Mouse (Mus musculus): ENCODE results near the gene Ppp1r7.
"Not testable (repeated sequence)": the region's sequence is repeated elsewhere in the genome, so short reads cannot be mapped to it uniquely, and the experiment has no call there.

The Ppp1r7 gene

DNA sequence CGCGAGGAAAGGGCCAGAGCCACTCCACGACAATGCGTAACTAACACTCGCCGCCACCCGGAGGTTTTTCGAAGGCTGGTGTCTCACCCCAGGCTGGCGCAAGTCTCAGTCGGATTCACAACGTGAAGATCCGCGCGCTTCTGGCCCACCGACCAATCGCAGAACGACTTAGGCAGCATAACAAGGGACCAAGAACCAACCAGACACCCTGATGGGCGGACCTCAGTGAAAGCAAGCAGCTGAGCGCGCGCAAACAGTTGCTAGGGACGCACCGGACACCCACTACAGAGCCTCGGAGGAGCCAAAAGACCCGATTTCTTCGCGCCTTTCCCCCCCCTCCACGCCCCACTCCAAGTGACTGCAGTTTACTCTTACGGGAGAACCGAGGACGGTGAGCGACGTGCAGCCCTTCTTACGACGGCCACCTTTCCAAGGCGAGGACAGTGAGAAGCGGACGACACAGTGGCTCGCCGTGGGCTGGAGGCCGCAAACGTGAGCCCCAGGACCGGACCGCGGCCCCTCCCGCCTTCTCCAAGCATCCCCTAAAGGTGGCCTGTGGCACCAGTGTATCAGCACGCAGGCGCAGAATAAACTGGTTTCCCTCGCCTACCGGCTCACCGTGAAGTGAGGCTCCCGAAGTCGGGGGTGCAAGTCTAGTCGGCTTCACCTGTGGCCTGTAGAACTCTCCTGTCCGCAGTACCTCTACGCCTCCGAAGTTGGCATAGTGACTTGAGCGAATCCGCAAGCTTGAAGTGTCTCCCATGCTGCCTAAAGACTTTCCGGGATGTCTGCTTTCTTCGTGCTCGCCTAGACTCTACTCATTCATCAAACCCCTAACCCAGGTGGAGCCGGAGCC, at the start of gene Ppp1r7, which contains the start of gene Pask:
Gene Ppp1r7, plus strand, starts transcription at position 207 of the 856 bp plus-strand sequence.
Gene Pask, minus strand, starts transcription at position 835 of the 856 bp plus-strand sequence.
- DNase-seq: peak; percentile 94

DNA sequence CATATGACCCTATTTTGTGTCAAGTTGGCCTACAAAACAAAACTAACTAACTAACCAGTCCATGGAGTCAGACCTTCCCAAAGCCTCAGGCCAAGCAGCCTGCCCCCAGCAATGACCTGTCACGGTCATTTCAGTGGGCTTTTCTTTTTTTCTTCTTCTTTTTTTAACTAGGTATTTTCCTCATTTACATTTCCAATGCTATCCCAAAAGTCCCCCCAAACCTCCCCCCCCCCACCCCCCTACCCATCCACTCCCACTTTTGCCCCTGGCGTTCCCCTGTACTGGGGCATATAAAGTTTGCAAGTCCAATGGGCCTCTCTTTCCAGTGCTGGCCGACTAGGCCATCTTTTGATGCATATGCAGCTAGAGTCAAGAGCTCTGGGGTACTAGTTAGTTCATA, 48.2 kb upstream of the Ppp1r7 start:
- DNase-seq: not testable (repeated sequence)

DNA sequence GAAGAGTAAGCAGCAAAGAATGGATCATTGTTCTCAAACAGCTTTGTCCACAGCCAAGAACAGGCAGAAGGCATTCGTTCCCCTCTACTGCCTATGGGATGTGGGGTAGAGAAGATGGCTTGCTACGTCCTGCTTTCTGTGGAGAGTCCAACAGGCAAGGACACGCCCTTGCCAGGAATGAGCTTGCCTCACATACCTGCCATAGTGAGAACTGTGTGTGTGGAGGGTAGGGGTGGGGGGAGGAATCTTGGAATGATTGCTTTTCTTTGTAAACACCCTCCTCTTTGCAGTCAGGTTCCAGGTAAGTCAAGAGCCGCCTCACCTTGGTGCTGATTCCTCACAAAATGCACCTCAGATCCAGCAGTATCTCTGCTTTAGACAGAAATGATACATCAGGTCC, 42.9 kb upstream of the Ppp1r7 start:
- peak; percentile 5 for DNase-seq

DNA sequence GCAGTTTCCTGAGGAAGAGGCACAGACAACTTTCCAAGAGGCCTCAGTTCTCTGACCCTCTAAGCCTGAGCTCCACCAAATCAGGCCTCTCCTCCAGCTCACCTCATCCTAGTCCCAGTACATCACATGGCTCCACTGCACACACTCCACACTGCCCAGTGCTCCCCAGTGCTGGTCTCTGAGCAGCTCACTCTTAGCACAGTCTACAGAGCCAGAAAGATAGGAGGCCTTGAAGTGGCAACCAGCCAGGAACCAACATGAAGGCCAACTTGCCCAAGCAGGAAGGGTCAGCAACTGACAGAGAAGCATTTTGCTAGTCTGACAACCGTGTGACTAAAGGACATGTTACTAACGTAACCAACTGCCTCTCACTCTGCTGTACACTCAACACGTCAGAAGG, 42.1 kb upstream of the Ppp1r7 start:
- DNase-seq: peak; percentile 17

DNA sequence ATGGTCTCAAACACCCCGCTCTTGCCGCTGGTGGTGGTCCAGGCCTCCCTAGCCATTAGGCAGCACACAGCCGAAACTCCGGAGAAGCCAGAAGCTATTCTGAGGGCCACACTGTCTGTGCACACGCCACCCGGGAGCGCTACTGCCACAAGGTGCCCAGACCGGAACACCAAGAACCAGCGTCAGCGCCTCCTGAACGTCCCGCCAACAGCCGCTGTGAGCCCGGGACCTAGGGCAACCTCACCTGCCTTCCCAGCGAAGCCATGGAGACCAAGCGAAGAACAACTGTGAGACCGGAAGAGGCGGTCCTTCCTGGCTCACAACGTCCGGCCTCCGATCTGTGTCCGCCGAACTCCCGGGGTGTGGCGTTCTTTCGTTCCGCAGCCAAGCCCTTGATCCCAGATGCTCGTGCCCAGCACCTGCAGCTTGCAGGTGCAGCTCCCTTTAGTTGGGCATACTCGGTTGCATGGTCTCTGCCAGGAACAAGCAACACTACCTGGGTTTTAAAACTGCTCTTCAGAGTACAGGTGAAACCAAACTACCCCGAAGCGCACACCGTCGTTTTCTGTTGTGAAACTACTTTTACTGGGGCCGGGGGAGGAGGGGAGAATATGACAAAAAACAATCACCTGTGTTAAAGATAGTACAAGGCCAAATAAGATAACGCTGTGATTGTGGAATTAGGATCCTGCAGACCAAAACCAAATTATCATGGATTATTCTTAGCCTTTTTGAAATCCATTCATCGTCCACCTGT, 36.9 kb upstream of the Ppp1r7 start, which contains the start of gene Mterf4:
Gene Mterf4, minus strand, starts transcription at position 335 of the 757 bp plus-strand sequence.
- DNase-seq: peak; percentile 81

DNA sequence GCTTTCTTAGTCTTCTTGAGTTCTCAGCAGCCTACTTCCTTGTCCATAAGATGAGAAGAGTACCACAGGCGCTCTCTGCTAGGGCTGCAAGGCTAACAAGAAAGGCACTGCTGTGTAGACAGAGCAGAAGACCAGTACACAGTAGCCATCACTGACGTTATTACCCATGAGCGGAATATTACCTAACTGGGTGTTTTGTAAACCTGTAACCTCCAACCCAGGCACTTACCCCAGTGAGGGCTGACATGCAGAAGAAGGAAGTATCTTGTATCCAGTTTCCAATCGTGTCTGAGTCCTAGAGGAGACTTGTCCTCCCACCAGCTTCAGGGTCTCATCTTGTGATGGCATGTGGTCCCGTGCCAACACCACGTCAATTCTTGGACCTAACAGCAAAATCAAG, 18.7 kb upstream of the Ppp1r7 start:
- no peak for DNase-seq

DNA sequence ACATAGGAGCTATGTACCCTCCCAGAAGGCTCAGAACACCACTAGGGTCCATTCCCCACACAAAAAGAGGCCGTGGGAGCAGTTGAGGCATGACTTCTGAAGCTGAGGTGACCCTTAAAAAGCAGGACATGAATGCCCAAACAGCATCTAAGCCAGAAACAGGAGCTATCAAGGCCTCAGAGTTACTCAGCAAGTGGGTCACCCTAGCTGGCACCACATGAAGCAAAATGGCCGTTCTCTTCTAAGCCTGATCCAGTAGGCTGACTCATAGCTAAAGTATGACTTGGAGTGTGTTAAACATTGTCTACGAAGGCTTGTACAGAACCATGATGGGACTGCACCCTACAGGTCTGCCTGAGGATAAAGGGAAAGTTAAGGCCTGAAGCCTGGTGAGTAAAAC, 16.2 kb upstream of the Ppp1r7 start:
- DNase-seq: no peak

DNA sequence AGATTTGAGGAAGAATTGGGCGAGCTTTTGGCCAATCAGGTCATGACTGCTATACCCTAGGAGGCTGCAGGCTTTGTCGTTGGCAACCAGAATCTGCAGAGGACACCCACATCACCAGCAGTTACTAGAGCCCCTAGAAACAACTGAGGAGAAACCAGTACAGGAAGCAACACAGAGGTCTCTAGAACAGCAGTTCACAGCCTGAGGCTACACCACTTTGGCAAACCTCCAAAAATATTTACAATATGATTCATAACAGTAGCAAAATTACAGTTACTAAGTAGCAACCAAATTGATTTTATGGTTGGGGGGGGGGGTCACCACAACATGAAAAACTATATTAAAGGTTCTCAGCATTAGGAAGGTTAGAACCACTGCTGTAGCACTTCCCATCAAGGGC, 8.0 kb upstream of the Ppp1r7 start:
- no peak for DNase-seq

DNA sequence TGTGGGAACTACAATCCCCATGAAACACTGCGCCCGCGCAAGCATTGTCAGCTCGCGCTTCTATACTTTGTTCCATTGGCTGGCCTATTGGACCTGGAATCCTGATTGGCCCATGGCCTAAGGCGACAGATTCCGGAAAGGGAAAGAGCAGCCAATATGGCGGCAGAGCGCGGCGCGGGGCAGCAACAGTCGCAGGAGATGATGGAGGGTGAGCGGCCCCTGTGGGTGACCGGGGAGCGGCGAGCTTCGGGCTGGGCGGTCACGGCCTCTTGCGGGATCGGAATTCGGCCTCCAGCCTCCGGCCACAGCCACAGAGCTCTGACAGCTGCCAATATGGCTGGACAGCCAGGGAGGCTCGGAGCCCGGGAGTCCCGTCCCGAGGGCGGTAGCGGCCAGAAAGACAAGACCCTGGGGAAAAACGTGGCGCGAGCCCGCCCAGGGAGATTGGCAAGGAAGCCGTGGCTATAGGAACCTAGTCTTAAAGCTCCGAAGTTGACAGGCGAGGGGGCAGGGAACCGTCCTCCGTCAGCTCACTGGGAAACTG, 922 bp downstream of the Ppp1r7 start:
- DNase-seq: peak; percentile 94

DNA sequence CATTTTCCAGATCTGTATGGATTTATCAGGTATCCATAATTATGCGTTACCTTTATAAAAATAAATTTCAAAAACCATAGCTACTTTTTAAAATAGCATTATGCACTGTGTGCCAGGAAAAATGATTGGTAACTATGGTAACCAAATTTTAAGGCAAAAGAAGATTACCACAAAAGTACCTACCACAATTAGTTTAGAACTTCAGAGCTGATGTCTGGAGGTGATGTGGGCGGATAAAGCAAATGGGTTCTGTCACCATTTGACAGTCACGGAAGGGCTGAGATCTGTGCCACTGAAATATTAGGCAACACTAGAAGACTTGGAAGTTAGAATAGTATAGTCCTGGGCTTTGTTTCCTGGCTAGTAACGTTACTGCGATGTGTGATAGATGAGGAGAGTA, 4.5 kb downstream of the Ppp1r7 start:
- no peak for DNase-seq

DNA sequence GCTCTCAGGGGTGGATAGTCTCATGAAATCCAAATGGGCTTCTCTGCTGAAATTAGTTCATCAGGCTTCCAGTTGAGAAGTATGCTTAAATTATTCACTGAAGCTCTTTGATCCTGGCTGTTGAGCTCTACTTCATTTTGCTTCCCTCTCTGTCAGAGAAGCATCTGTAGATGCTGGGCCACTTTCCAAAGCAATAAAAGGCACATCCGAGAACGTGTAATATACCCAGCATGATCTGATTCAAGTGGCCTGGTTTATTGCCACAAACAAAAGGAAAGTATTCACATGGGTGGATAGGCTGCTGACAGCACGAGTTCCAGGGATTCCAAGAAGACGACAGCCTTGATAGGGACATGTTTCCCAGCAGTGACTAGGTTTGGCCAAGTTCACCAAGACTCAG, 7.0 kb downstream of the Ppp1r7 start:
- DNase-seq: no peak

DNA sequence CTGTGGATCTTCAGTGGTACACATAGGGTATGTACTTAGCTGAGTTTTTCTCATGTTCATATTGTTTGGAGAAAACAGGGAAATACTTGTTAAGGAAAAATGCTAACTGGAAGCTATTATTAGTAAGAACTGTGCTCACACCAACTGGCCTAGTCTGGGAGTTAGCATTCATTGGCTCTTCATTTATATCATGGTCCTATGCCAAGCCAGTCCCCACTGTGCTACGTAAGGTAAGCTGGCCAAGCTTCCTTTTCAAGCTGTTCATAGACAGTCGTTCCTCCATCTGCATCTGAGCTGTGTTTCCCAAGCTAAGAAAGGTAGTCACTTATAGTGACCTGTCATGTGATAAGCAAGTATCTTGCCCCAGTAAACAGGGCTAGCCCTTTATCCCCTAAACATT, 10.1 kb downstream of the Ppp1r7 start:
- DNase-seq: no peak

DNA sequence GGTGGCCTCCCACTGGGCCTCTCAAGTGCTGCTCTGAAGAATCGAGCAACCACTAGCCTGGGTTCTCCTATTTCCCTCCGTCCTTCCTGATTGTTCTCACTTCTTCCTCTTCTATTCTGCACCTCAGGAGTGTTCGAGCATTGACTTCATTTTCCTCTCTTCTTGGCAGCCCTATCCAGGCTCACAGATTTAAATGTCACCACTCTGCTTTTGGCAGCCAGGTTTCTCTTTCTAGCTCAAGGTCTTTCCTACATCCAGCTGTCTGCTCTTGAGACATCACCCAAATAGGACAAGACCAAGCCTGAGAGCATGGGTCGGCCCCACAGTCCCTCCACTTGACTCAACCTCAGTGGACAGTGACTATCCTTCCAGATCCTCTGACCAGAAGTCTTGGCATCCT, 20.0 kb downstream of the Ppp1r7 start:
- no peak for DNase-seq

DNA sequence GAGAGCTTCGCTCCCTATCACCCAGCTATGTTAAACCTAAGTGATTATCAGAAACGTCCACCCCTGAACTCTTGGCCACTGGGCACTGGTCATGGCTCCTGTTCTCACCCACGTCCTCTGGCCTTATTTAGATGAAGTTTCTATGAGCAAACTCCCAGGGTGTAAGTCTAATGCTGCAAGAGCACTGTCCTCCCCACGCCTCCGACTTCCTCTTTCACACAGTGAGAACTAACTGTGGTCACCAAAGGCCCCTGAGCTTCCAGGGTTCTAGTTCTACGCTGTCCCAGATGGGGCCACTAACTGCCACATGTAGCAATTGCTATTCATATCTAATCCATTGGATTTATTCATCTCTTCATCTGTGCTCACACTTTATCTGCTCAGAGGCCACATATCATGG, 23.0 kb downstream of the Ppp1r7 start:
- DNase-seq: no peak

DNA sequence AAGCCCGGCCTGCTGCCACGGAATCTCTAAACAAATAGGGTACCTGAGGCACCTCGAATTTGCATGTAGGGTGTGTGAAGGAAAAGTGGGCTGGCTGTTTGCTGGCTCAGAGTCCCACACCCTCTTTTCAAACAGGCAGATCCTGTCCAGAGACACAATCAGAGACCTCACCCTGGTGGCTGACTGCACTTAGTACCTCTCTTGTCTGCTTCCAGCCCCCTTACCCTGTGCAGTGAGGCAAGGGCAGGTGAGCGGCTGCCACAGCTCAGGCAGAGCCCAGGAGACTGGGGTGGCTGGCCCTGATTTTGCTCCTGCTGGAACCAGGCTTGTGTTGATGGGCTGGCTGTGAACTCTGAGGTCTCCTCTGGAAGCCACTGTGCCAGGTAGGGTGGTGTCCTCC, 31.0 kb downstream of the Ppp1r7 start, which contains the start of gene Ano7:
Gene Ano7, plus strand, starts transcription at position 266 of the 400 bp plus-strand sequence.
- no peak for DNase-seq

DNA sequence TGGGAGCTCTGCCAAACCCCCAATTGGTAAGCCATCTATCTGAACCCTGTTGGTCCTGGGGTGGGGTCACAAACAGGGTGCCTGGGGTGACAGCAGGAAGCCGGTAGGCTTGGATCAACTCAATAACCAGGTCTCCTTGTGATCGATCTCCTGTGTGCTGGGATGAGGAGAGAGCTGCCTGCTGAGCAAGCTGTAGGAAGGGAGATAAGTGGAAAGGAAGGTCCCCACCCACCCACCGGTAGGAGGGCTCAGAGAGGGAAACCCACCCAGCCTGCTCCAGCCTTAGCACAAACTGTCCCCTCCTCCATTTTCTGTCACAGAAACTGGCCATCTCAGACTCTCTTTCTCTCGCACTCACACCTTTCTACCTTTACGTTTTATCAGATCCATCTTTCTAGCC, 34.7 kb downstream of the Ppp1r7 start:
- no peak for DNase-seq

DNA sequence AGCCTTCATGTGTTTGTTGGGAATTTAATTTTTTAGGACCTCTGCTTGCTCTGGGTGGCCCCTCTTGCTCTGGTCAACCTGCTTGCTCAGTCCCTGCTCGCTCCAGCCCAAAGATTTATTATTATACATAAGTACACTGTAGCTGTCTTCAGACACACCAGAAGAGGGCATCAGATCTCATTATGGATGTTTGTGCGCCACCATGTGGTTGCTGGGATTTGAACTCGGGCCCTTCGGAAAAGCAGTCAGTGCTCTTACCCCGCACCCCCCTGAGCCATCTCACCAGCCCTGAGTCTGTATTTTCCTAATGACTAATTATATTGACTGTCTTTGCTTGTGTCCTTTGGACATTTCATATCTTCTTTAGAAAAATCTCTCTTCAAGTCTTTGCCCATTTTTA, 36.5 kb downstream of the Ppp1r7 start:
- no peak for DNase-seq

DNA sequence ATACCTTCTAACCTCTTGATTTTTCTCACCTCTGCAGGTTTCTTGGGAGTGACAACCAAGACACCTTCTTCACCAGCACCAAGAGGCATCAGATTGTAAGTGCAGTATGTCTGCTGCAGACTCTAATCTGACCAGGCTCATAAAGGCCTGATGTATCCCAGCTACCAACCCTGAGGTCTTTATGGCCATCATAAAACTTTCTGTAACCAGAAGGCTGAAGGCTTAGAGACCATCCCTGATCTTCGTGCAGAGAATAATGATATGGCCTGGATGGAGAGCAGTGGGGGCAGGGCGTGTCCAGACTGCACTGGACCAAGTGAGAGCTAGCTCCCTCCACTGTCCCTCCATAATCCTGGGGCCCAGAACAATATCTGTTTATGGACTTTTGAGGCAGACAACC, 44.5 kb downstream of the Ppp1r7 start:
- no peak for DNase-seq

DNA sequence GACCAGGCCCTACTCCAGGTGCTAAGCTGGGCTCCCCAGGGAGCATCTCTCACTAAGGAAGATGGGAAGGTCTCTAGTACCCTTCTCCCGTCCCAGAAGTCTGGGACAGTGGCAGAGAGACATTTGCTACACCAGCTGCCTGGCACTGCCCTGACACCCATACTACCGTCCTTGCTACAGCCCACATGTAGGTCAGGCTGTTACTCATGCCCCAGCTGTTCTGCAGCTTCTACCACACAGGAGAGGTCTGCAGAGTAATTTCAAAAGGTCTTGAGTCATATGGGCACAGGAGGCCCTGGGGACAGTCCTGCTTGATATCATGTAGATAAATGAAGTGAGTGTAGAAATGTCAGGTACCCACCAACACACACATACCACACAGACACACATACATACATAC, 46.3 kb downstream of the Ppp1r7 start:
- DNase-seq: no peak

DNA sequence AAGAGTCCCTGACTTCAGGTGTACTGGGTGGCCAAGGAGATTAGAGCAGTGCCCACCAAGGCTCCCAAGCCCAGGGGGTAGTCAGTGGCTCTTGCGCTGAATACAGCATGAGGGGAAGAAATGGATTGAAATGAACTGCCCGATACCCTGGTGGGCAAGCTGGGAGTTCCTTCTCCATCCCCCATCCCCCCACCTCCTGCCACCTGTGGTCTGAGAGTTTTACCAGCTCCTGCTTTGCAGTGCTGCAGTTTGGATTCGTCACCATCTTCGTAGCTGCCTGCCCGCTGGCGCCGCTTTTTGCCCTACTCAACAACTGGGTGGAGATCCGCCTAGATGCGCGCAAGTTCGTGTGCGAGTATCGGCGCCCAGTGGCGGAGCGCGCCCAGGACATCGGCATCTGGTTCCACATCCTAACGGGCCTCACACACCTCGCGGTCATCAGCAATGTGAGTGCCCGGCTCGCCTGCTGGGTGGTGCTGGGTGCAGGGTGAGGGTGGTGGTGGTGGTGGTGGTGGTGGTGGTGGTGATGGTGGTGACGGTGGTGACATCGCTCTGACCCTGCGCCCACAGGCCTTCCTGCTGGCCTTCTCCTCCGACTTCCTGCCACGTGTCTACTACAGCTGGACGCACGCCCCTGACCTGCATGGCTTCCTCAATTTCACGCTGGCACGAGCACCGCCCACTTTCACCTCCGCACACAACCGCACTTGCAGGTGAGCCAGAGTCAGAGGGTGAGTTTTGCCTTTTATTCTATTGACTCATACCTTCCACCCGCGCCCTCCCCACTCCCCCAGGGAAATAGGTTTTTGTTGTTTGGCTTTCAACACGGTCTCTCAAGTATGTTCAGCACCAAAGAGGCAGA, 58.8 kb downstream of the Ppp1r7 start:
- peak; percentile 18 for DNase-seq

DNA sequence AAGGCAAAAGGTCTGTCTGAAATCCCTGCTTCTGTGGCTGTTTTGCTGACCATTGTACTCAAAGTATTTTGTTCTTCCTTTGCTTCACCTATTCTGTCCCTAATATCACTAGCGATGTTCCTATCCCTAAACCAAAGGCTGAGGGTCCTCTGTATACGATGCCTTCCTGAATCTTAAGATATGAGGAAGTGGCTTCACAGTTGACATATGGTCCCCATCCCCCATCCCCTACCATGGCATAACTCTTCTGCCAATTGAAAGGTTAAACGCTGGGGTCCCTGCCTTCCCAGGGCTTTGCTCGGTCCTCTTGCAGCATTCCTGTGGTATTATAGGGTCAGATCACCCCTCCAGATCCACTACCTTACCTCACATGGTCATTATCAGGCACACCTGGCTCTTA, 60.7 kb downstream of the Ppp1r7 start:
- DNase-seq: no peak

All from lung, postnatal 14 days (tissue).